Mouse (Mus musculus): ENCODE results near the gene Ppp3ca. TPM values are rescaled to one million over a fixed set of nuclear protein-coding genes. Genes with fewer than 3 reads are reported as not detected.

Gene Ppp3ca
- total and polyA plus RNA-seq, 3 experiments = 63.4 to 143 (median 130) TPM

- Histone ChIP-seq H3K36me3 (replicated peaks in 1 of 2; ENCODE audit: control insufficient read depth in 1 of 2, insufficient read depth in 1 of 2, low read length in 1 of 2) (no peaks in the 10 kb centered on the region), H3K4me2 (ENCODE audit: insufficient read depth, low read depth, poor library complexity, severe bottlenecking) (no peak overlapping the region), H3K4me1 (ENCODE audit: control insufficient read depth in 1 of 2, insufficient read depth in 2 of 2) (no peaks in the 10 kb centered on the region), H3K79me2 (replicated peaks; ENCODE audit: control insufficient read depth, extremely low read depth, insufficient read depth, poor library complexity, severe bottlenecking) (no peaks in the 10 kb centered on the region), H3K4me3 (replicated peaks in 1 of 3; ENCODE audit: low read depth in 2 of 3, low read length in 2 of 3, poor library complexity in 1 of 3) (no peak overlapping the region), H3K9me3 (replicated peaks; ENCODE audit: low read length) (no peaks in the 10 kb centered on the region), H3K27me3 (replicated peaks) (no peaks in the 10 kb centered on the region), H3K9ac (ENCODE audit: insufficient read depth, low read depth) (no peak overlapping the region), H3K27ac (ENCODE audit: insufficient read depth, low read depth) (no peak overlapping the region)
- in situ Hi-C loops (cut with MboI; ENCODE audit: low pct_ligation_motif_present, low pct_unique_long_range_greater_than_20kb, low sequenced_read_pairs) = no loop called here
- dilution Hi-C loops (cut with MboI; ENCODE audit: extremely low pct_ligation_motif_present, extremely low pct_unique_long_range_greater_than_20kb, low sequenced_read_pairs) = no loop called here
- no peak for DNase-seq (ENCODE audit: extremely low read depth)
- TF ChIP-seq POLR2AphosphoS2 (IDR thresholded peaks at IDR 0.05; ENCODE audit: low read depth, low read length) (no peak), ELF1 (IDR thresholded peaks at IDR 0.05; ENCODE audit: low read depth, low read length) (no peak), ZKSCAN1 (IDR thresholded peaks at IDR 0.05; ENCODE audit: borderline replicate concordance, low read depth, low read length) (no peak), MAZ (IDR thresholded peaks at IDR 0.05; ENCODE audit: low read depth, low read length) (no peak), RAD21 (IDR thresholded peaks at IDR 0.05; ENCODE audit: low read depth, low read length) (no peak), ZNF384 (IDR thresholded peaks at IDR 0.05; ENCODE audit: low read depth, low read length) (no peak), RCOR1 (conservative IDR thresholded peaks at IDR 0.05; ENCODE audit: low read depth, low read length) (no peak), SIN3A (IDR thresholded peaks at IDR 0.05; ENCODE audit: low read length) (no peak)
Measured at GRCm38 (mm10) chr3:136650966-136651365, 19.0 kb upstream of the Ppp3ca start.

GRCm38 (mm10) chr3:136651496-136651895 lies 18.4 kb upstream of the Ppp3ca start:
- H3K4me1 ChIP-seq (ENCODE audit: control insufficient read depth in 1 of 2, insufficient read depth in 2 of 2) = peaks cover 0 to 4% of the 10 kb centered on the region in 2 experiments; a peak in 1 of 4 replicates
- no peaks in the 10 kb centered on the region for H3K79me2 ChIP-seq (replicated peaks; ENCODE audit: control insufficient read depth, extremely low read depth, insufficient read depth, poor library complexity, severe bottlenecking)
- DNase-seq (ENCODE audit: extremely low read depth) = no peak
- no peaks in the 10 kb centered on the region for H3K36me3 ChIP-seq (replicated peaks in 1 of 2; ENCODE audit: control insufficient read depth in 1 of 2, insufficient read depth in 1 of 2, low read length in 1 of 2)
- H3K27me3 ChIP-seq (replicated peaks) = no peaks in the 10 kb centered on the region
- TF ChIP-seq HCFC1 (IDR thresholded peaks at IDR 0.05; ENCODE audit: low read depth, low read length) (no peak), MEF2A (IDR thresholded peaks at IDR 0.05; ENCODE audit: borderline replicate concordance, low read depth, low read length) (no peak), TCF12 (IDR thresholded peaks at IDR 0.05; ENCODE audit: low read depth, low read length) (no peak), USF2 (conservative IDR thresholded peaks at IDR 0.05; ENCODE audit: low read depth, low read length) (no peak), EP300 (IDR thresholded peaks at IDR 0.05; ENCODE audit: low read length) (no peak), E2F4 (IDR thresholded peaks at IDR 0.05; ENCODE audit: insufficient replicate concordance, low read depth, low read length) (no peak), CHD2 (IDR thresholded peaks at IDR 0.05; ENCODE audit: low read length) (no peak)
- dilution Hi-C loops (cut with MboI; ENCODE audit: extremely low pct_ligation_motif_present, extremely low pct_unique_long_range_greater_than_20kb, low sequenced_read_pairs) = no loop called here
- no peak overlapping the region for H3K9ac ChIP-seq (ENCODE audit: insufficient read depth, low read depth)
- in situ Hi-C loops (cut with MboI; ENCODE audit: low pct_ligation_motif_present, low pct_unique_long_range_greater_than_20kb, low sequenced_read_pairs) = no loop called here
- H3K4me3 ChIP-seq (replicated peaks in 1 of 3; ENCODE audit: low read depth in 2 of 3, low read length in 2 of 3, poor library complexity in 1 of 3) = no peak overlapping the region
- no peak overlapping the region for H3K27ac ChIP-seq (ENCODE audit: insufficient read depth, low read depth)
- H3K9me3 ChIP-seq (replicated peaks; ENCODE audit: low read length) = no peaks in the 10 kb centered on the region
- no peak overlapping the region for H3K4me2 ChIP-seq (ENCODE audit: insufficient read depth, low read depth, poor library complexity, severe bottlenecking)

Measured in CH12.LX (cell line).